Mouse (Mus musculus) cerebellum, adult (tissue): Measurements from ENCODE around the gene Gsg1l.

Source experiments
- ATAC-seq: cut with Nextera tagmentation; 2 replicates; pipeline ENCODE4 v1.9.2; 2017; ENCODE audit warnings: mild to moderate bottlenecking, moderate library complexity, mixed read lengths; ENCODE audit not compliant: insufficient number of reproducible peaks, low FRiP score, low TSS enrichment

Gsg1l gene

DNA sequence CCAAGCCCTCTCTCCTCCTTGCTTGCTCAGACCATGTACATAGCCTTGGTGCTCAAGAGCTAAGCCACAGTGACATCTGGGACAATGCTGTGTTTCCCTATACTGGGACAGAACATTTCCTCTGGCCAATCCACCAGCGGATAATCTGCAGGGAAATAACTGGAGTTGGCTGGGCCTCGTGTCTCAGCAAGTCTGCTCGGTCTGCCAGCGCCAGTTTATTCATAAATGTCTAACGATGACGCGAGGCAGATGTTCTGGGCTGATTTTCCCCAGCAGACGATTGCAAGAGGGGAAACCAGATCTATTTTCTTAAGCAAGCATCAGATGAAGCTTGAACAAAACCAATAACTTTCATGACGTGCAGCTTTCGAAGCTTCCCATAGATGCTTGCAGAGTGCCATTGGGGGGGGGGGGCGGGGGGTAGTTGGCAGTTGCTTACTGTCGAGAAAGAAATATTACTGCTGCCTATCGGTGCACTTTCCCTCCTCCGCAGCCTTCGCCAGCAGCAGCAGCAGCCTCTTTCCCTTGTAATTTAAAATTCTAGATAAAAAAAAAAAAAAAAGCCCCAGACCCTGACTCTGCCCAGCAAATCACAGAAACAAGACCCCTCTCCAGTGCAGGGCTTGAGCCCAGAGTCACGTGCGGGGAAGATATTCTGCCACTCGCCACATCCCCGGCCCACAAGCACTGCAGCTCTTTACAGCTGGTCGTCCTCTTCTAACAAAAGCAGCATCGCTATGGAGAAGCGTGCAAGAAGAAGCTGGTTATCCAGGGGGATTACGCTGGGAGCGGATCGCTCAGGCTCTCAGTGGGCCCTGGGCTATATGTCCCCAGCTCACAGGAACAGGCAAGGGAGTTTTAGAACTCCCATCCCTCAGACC lies 43.6 kb downstream of the Gsg1l start:
- ATAC-seq: no peak

DNA sequence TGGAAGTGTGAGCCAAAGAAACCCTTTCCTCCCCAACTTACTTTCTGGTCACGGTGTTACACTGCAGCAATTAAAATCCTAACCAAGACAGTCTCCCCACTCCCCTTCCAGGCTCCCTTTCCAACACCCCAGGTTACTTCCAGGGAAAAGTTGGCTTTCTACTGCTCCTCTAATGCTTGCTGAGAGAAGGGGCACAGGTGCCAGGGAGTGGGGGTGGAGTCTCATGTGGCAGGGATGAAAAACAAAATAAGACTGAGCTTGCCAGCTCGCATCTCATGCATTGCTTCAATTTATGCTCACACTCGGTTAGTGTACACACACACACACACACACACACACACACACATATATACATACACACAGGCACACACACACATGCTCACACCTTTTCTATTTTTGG lies 46.9 kb downstream of the Gsg1l start:
- ATAC-seq: no peak

DNA sequence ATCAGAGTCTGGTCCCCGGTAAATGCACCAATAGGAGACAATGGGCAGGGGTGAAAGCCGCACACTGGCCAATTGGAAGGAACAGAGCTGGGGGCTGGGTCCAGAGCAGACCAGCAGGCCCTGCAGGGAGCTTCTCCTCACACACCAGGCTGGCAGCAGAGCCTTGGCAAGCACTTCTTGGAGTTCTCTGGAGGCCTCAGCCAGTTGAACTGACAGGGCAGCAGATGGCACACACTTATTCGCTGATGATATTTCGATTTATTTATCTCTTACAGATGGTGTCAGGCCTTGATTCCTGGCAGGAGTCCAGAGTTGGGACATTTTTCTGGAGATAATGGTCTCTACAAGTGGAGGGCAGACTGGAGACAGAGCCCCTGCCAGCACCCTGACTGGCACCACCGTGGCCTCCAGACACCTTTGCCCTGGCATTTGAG lies 49.4 kb downstream of the Gsg1l start:
- peak; percentile 92 for ATAC-seq

GRCm38 (mm10) chr7:126032365-126032755 lies 49.9 kb downstream of the Gsg1l start:
- peak; percentile 19; the same call in 1 of the 2 replicates for ATAC-seq

- peak; percentile 23; the same call in 1 of the 2 replicates for ATAC-seq
Measured at GRCm38 (mm10) chr7:126031598-126032364, 50.4 kb downstream of the Gsg1l start.

GRCm38 (mm10) chr7:126027410-126027809 lies 54.8 kb downstream of the Gsg1l start:
- no peak for ATAC-seq

- no peak for ATAC-seq
Measured at GRCm38 (mm10) chr7:126026600-126026999, 55.6 kb downstream of the Gsg1l start.

DNA sequence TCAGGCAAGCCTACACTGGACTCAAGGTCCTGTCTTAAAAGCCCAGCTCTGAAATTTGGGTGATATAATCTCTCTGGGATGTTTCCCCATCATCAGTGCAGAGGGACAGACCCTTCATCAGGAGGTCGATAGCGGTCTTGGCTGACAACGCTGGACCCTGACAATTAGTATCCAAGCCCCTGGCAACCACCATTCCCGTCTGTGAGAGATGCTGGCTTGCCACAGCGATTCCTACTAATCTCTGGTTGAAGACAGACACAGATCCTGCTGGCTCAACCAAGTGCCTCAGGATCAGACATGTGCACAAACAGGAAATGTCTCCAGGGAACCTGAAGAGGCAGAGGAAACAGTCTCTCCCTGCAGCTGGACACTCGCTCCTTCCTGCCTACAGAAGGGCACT lies 62.2 kb downstream of the Gsg1l start:
- ATAC-seq: no peak

DNA sequence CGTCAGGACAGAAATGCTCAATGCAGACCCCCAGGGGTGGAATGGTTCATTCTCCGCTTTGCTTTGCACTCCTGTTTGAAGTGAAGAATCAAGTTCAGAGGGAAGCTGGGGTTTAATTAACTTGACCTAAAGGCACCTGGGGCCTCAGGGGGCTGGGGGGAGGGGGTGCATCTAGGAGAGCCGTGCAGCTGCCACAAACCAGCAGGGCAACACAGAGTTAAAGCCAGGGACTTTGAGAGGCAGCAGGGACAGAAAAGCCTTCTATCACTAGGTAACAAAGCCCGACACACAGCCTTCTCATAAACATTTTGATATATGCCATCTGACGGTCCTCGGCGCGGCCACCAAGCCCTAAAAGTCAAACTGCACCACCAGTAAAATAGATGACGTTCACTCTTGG lies 62.9 kb downstream of the Gsg1l start:
- ATAC-seq: no peak

- no peak for ATAC-seq
Measured at GRCm38 (mm10) chr7:126017455-126017854, 64.8 kb downstream of the Gsg1l start.

GRCm38 (mm10) chr7:126012325-126013021 lies 69.7 kb downstream of the Gsg1l start:
- ATAC-seq: no peak

DNA sequence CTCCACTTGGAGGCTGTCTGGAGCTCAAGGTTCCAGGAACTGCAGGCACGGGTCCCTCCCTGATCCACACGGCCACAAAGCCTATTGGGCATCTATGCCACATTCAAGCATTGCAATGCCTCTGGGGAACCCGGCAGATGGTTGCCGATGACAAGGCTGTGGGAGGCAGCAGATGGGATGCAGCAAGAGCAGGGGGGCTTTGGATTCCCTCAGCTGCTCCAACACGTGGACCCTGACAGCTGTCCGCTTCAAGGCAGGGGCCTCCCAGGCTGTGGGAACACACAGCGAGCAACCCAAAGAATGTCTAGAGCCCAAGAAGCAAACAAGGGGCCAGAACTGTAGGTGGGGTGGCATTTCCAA lies 73.4 kb downstream of the Gsg1l start:
- ATAC-seq: peak; percentile 52; the same call in 1 of the 2 replicates

GRCm38 (mm10) chr7:126008139-126008788 lies 73.9 kb downstream of the Gsg1l start:
- ATAC-seq: no peak

GRCm38 (mm10) chr7:126007132-126007910 lies 74.9 kb downstream of the Gsg1l start:
- ATAC-seq: no peak

DNA sequence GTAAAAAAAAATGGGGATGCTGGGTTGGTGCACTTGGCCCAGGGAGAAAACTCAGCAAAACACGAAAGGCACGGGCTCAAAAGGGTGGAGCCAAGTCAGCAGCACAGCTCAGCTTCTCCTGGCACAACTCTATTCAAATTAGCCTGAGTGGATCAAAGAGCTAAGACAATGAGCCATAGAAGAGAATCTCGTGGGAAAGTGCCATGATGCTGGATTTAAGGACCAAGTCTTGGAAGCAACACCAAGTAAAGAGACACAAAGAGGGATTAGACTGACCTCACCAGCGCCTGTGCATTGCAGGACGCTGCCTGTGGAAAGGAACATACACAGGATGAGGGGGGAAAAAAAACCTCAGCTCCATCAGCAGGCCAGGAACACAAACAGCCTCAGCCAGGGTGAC lies 76.9 kb downstream of the Gsg1l start:
- no peak for ATAC-seq

GRCm38 (mm10) chr7:126001683-126002082 lies 80.5 kb downstream of the Gsg1l start:
- ATAC-seq: no peak

GRCm38 (mm10) chr7:125999921-126000320 lies 82.3 kb downstream of the Gsg1l start:
- ATAC-seq: no peak; the same call in 1 of the 2 replicates

GRCm38 (mm10) chr7:125996151-125996550 lies 86.1 kb downstream of the Gsg1l start:
- no peak for ATAC-seq

DNA sequence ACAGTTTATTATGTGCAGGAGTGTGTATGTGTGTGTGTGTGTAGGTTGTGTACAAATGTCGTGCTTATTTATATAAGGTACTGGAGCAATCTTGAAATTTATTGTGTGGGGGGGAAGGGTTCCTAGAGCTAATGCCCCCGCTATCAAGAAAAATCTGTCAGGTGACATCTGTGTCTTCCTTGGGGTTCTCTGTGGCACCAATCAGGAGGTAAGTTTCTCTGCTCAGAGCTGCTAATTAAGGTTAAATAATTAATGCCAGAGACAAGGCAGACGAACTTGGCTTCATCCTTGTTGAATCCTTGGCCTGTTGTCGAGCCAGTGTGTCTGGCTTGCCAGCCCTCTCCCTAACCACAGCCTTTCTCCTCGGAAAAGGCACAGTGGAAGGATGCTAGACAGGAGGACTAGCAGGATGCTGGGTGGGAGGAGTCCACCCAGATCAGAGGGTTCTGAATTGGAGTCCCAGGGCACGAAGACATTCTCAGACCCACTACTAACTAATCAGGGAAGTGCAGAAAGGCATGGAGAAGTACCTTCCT lies 89.8 kb downstream of the Gsg1l start:
- ATAC-seq: no peak
